Mouse (Mus musculus): ENCODE measurements around the gene Tex22. TPM values are rescaled to one million over a fixed set of nuclear protein-coding genes. Genes with fewer than 3 reads are reported as not detected.

Gene Tex22
- polyA plus RNA-seq, 1 experiment from 2014 or later: 0.36 TPM

DNA sequence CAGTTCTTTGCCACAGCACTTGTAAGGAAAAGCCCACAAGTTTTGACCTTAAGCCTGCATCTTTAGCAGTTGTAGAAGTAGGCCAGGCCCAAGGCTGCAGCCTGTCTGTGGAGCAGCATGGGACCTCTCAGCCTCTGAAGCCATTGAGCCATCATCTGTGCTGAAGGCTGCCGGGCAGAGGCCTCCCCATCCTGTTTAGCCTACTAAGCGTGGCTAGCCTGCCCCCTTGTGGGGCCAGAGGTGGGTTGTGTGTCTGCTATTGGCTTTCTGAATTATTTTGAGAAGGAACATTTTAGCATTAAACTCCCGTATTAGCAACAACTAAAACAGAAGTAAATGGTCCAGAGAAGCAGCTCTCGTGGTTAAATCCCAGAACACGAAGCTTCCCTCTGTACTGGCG, 28.2 kb downstream of the Tex22 start:
- ATAC-seq (ENCODE audit: low read depth): no peak
- 58% methylated on average over 6 of the region's 6 CpGs for WGBS
- H3K9ac ChIP-seq (replicated peaks; ENCODE audit: low read depth, low read length): no peak overlapping the region

DNA sequence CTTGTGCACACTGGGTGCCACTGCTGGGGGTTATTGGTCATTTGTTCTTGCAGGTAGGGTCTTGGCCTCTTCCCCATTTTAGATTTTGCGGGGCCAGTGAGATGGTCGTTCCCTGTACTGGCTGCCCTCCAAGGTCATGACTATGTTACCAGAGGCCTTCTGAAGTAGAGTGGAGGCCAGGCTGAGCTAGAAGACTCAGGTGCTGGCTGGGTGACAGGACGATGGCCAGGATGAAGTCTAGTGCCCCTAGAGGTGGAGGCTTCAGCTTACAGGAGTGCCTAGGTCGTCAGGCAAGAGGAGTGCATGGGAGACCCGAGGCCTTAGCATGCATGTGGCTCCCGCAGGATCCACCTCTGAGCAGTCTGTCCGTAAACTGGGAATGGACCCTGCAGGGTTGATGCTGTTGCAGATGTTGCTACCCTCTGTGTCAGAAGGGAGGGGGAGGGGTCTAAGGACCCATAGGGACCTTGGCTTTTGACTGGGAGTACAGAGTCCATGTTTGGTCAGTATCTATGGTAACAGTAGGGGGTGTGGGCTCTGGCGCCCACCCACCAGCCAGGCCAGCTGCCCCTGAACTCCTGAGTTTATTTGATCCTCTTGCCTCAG, 29.6 kb downstream of the Tex22 start:
- no peak overlapping the region for H3K9ac ChIP-seq (replicated peaks; ENCODE audit: low read depth, low read length)
- no peak overlapping the region for H3K4me2 ChIP-seq (ENCODE audit: low read depth, low read length)
- no peaks in the 10 kb centered on the region for H3K27me3 ChIP-seq (ENCODE audit: control insufficient read depth, insufficient read depth, low read length)
- no peak overlapping the region for H3K27ac ChIP-seq (ENCODE audit: low read depth, low read length)
- no peaks in the 10 kb centered on the region for H3K9me3 ChIP-seq (ENCODE audit: control insufficient read depth, low read length)
- no peak overlapping the region for H3K4me3 ChIP-seq (ENCODE audit: low read depth, low read length)
- H3K36me3 ChIP-seq (ENCODE audit: control insufficient read depth, insufficient read depth, low read length): no peaks in the 10 kb centered on the region
- peaks cover 22% of the 10 kb centered on the region for H3K4me1 ChIP-seq (ENCODE audit: control insufficient read depth, insufficient read depth, low read length)
- WGBS: 83% methylated on average over 8 of the region's 8 CpGs
- no peak for ATAC-seq (ENCODE audit: low read depth)

More for the DNA sequence above, 28.2 kb downstream of the Tex22 start:
- H3K4me1 ChIP-seq (ENCODE audit: control insufficient read depth, insufficient read depth, low read length): peaks cover 27% of the 10 kb centered on the region
- no peak overlapping the region for H3K4me3 ChIP-seq (ENCODE audit: low read depth, low read length)
- no peaks in the 10 kb centered on the region for H3K27me3 ChIP-seq (ENCODE audit: control insufficient read depth, insufficient read depth, low read length)
- H3K4me2 ChIP-seq (ENCODE audit: low read depth, low read length): no peak overlapping the region
- H3K27ac ChIP-seq (ENCODE audit: low read depth, low read length): no peak overlapping the region
- no peaks in the 10 kb centered on the region for H3K36me3 ChIP-seq (ENCODE audit: control insufficient read depth, insufficient read depth, low read length)
- no peaks in the 10 kb centered on the region for H3K9me3 ChIP-seq (ENCODE audit: control insufficient read depth, low read length)

DNA sequence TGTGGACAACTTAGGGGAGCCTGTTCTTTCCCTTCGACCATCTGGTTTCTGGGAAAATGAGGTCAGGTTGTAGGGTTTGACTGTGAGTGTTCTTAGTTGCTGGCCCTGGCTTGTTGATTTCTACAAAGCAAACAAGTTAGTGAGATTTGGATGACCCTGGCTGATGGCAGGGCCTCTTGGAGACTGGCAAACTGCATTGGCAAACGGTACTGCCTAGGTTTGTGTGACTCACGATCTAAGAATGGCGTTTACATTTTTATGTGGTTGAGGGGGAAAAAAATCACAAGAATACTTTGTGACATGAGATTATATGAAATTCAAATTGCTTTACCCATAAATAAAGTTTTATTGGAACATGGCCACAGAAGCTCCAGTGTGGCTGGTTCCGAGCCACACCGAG, 32.1 kb downstream of the Tex22 start:
- Histone ChIP-seq H3K9ac (replicated peaks; ENCODE audit: low read depth, low read length) (no peak overlapping the region), H3K27me3 (ENCODE audit: control insufficient read depth, insufficient read depth, low read length) (no peaks in the 10 kb centered on the region), H3K36me3 (ENCODE audit: control insufficient read depth, insufficient read depth, low read length) (no peaks in the 10 kb centered on the region), H3K4me3 (ENCODE audit: low read depth, low read length) (no peak overlapping the region), H3K4me2 (ENCODE audit: low read depth, low read length) (no peak overlapping the region), H3K27ac (ENCODE audit: low read depth, low read length) (no peak overlapping the region), H3K9me3 (ENCODE audit: control insufficient read depth, low read length) (no peaks in the 10 kb centered on the region), H3K4me1 (ENCODE audit: control insufficient read depth, insufficient read depth, low read length) (peaks cover 7% of the 10 kb centered on the region; the same call in 1 of the 2 replicates)
- WGBS: 89% methylated on average over 6 of the region's 6 CpGs
- no peak for ATAC-seq (ENCODE audit: low read depth)

DNA sequence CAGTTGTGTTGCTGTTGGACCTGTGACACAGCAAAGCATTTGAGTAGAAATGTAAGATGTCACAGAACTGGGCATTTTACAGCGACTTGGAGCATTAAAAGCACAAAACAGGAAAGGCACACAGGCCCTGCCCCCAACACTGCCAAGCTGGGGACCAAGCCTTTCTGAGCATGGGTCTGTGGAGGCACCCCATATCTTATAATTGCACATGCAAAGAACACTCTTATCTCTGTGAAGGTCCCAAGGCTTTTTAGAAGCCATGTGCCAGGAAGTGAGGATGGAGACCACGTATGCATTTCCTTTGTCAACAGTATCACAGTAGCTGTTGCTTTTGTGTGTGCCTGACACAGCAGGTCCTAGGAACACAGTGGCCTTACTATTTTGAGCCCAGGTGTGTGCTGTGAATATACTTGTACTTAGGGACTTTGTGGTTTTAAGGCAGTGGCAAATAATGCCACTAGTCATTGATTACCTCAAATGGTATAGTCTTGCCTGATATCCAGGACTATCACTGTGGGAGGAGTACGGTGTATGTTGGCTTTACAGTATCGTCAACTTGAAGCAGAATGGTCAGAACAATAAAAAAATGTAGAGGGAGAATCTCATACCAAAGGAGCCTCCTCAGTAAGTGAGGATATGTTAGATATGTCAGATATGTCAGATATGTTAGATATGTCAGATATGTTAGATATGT, 33.3 kb downstream of the Tex22 start:
- no peaks in the 10 kb centered on the region for H3K36me3 ChIP-seq (ENCODE audit: control insufficient read depth, insufficient read depth, low read length)
- H3K4me1 ChIP-seq (ENCODE audit: control insufficient read depth, insufficient read depth, low read length): peaks cover 3% of the 10 kb centered on the region; the same call in 1 of the 2 replicates
- H3K9me3 ChIP-seq (ENCODE audit: control insufficient read depth, low read length): no peaks in the 10 kb centered on the region
- H3K4me2 ChIP-seq (ENCODE audit: low read depth, low read length): no peak overlapping the region
- H3K27me3 ChIP-seq (ENCODE audit: control insufficient read depth, insufficient read depth, low read length): no peaks in the 10 kb centered on the region
- no peak overlapping the region for H3K9ac ChIP-seq (replicated peaks; ENCODE audit: low read depth, low read length)
- no peak for ATAC-seq (ENCODE audit: low read depth)
- H3K4me3 ChIP-seq (ENCODE audit: low read depth, low read length): no peak overlapping the region
- no peak overlapping the region for H3K27ac ChIP-seq (ENCODE audit: low read depth, low read length)
- WGBS: 84% methylated on average over 4 of the region's 4 CpGs

DNA sequence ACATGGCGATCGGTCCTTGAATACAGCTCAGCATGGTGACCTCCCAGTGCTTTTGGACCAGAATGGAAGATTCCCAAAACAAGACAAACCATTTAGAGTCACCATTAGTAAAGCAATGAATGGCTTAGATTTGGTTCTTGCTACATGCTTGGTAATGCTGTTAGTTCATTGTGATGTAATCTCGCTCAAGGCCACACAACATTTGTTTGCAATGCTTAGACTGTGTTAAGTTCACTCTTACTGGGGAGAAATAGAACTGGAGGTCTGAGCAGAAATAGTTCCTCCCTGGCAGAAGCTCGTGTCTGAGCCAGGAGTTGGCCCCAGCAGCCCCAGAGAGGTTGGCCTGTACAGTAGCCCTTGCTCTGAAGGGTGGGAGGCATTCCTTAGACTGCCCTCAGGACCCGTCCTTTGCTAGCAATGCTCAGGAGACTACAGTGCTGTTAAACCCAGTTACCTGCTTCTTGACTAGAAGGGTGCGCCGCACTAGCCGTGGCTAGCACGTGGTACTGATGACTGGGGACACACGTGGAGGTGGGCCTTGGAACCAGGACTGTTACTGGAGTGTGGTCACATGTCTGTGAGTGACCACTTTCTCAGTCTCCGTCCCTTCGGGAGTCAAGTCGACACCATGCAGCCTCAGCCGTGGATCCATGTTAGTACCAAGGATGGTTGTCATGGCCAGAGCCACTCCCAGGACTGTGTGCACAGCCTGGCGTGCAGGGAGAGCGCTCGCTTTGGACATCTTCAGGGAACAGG, 34.4 kb downstream of the Tex22 start:
- H3K4me1 ChIP-seq (ENCODE audit: control insufficient read depth, insufficient read depth, low read length): 0 out of 2 replicates have a peak, but pooled peaks cover 3% of the 10 kb centered on the region
- no peak for ATAC-seq (ENCODE audit: low read depth)
- no peaks in the 10 kb centered on the region for H3K9me3 ChIP-seq (ENCODE audit: control insufficient read depth, low read length)
- H3K4me3 ChIP-seq (ENCODE audit: low read depth, low read length): no peak overlapping the region
- H3K9ac ChIP-seq (replicated peaks; ENCODE audit: low read depth, low read length): no peak overlapping the region
- H3K27ac ChIP-seq (ENCODE audit: low read depth, low read length): no peak overlapping the region
- no peaks in the 10 kb centered on the region for H3K36me3 ChIP-seq (ENCODE audit: control insufficient read depth, insufficient read depth, low read length)
- no peak overlapping the region for H3K4me2 ChIP-seq (ENCODE audit: low read depth, low read length)
- H3K27me3 ChIP-seq (ENCODE audit: control insufficient read depth, insufficient read depth, low read length): no peaks in the 10 kb centered on the region
- WGBS: 89% methylated on average over 17 of the region's 17 CpGs

GRCm38 (mm10) chr12:113109801-113110200, 35.5 kb downstream of the Tex22 start:
- WGBS: 83% methylated on average over 10 of the region's 10 CpGs
- ATAC-seq (ENCODE audit: low read depth): no peak

GRCm38 (mm10) chr12:113114141-113114540, 39.8 kb downstream of the Tex22 start:
- H3K9ac ChIP-seq (replicated peaks; ENCODE audit: low read depth, low read length): no peak overlapping the region
- no peak overlapping the region for H3K27ac ChIP-seq (ENCODE audit: low read depth, low read length)
- H3K9me3 ChIP-seq (ENCODE audit: control insufficient read depth, low read length): no peaks in the 10 kb centered on the region
- H3K4me1 ChIP-seq (ENCODE audit: control insufficient read depth, insufficient read depth, low read length): 0 out of 2 replicates have a peak, but pooled peaks cover 3% of the 10 kb centered on the region
- H3K4me2 ChIP-seq (ENCODE audit: low read depth, low read length): no peak overlapping the region
- no peak for ATAC-seq (ENCODE audit: low read depth)
- 89% methylated on average over 4 of the region's 4 CpGs for whole genome bisulfite sequencing
- H3K4me3 ChIP-seq (ENCODE audit: low read depth, low read length): no peak overlapping the region
- peaks cover 10% of the 10 kb centered on the region for H3K36me3 ChIP-seq (ENCODE audit: control insufficient read depth, insufficient read depth, low read length)
- no peaks in the 10 kb centered on the region for H3K27me3 ChIP-seq (ENCODE audit: control insufficient read depth, insufficient read depth, low read length)

More at GRCm38 (mm10) chr12:113109801-113110200, 35.5 kb downstream of the Tex22 start:
- H3K9me3 ChIP-seq (ENCODE audit: control insufficient read depth, low read length): no peaks in the 10 kb centered on the region
- H3K27ac ChIP-seq (ENCODE audit: low read depth, low read length): no peak overlapping the region
- H3K4me3 ChIP-seq (ENCODE audit: low read depth, low read length): no peak overlapping the region
- H3K9ac ChIP-seq (replicated peaks; ENCODE audit: low read depth, low read length): no peak overlapping the region
- H3K4me1 ChIP-seq (ENCODE audit: control insufficient read depth, insufficient read depth, low read length): 0 out of 2 replicates have a peak, but pooled peaks cover 3% of the 10 kb centered on the region
- H3K4me2 ChIP-seq (ENCODE audit: low read depth, low read length): no peak overlapping the region
- no peaks in the 10 kb centered on the region for H3K27me3 ChIP-seq (ENCODE audit: control insufficient read depth, insufficient read depth, low read length)
- H3K36me3 ChIP-seq (ENCODE audit: control insufficient read depth, insufficient read depth, low read length): no peaks in the 10 kb centered on the region

GRCm38 (mm10) chr12:113114856-113115538, 40.7 kb downstream of the Tex22 start:
- WGBS: 91% methylated on average over 16 of the region's 16 CpGs
- Histone ChIP-seq H3K36me3 (ENCODE audit: control insufficient read depth, insufficient read depth, low read length) (peaks cover 10% of the 10 kb centered on the region), H3K27me3 (ENCODE audit: control insufficient read depth, insufficient read depth, low read length) (no peaks in the 10 kb centered on the region), H3K9me3 (ENCODE audit: control insufficient read depth, low read length) (no peaks in the 10 kb centered on the region), H3K4me2 (ENCODE audit: low read depth, low read length) (no peak overlapping the region), H3K27ac (ENCODE audit: low read depth, low read length) (no peak overlapping the region), H3K9ac (replicated peaks; ENCODE audit: low read depth, low read length) (no peak overlapping the region), H3K4me1 (ENCODE audit: control insufficient read depth, insufficient read depth, low read length) (no peaks in the 10 kb centered on the region), H3K4me3 (ENCODE audit: low read depth, low read length) (no peak overlapping the region)
- no peak for ATAC-seq (ENCODE audit: low read depth)
